Mouse (Mus musculus) olfactory bulb, adult 2 months (tissue): ENCODE results near the gene Sdccag8.

Source experiments
- CTCF ChIP-seq: fragments of 200-500 bp; IDR thresholded peaks from 2 replicates; pipeline ENCODE4 v1.5.1; 2012; ENCODE audit warnings: low read depth, mild to moderate bottlenecking, low read length, moderate library complexity; ENCODE audit not compliant: insufficient read depth
- POLR2A ChIP-seq: fragments of 200-500 bp; IDR thresholded peaks from 2 replicates; pipeline ENCODE4 v1.6.1; 2012; ENCODE audit warnings: mild to moderate bottlenecking, low read depth, low read length, moderate library complexity; ENCODE audit not compliant: insufficient read depth

DNA sequence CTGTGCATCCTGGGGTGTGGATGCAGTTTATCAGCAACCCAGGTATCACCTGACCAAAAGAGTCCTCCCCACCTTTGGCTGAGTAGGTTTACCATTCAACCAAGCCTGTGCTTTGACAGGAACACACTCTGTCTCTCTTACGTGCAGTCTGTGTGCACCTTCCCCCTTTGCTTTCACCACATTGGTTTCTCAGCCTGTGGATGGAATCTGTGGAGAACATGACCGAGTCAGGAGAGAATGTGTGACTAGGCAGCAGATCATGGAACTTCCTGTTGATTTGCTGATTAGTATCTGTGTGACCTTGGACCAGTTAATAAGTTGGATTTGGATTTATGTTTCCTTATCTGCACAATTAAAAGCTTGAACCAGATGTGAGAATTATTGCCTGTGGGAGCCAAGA is 3.7 kb downstream of the Sdccag8 start:
- TF ChIP-seq CTCF (no peak), POLR2A (no peak)
